Mouse (Mus musculus) frontal cortex, postnatal 25 days (tissue): ENCODE measurements at regions not wholly inside any gene's neighbourhood (a gene's known extent, or its start where the extent isn't known, plus 50 kb on each side); places are given as distances from the start of the nearest gene placed in this dataset.

Experiments used
- DNase-seq, 2 experiments: peaks; one replicate each; pipeline ENCODE4 v3.0.0; 2022; ENCODE audit warnings: low spot score in 2 of 2

DNA sequence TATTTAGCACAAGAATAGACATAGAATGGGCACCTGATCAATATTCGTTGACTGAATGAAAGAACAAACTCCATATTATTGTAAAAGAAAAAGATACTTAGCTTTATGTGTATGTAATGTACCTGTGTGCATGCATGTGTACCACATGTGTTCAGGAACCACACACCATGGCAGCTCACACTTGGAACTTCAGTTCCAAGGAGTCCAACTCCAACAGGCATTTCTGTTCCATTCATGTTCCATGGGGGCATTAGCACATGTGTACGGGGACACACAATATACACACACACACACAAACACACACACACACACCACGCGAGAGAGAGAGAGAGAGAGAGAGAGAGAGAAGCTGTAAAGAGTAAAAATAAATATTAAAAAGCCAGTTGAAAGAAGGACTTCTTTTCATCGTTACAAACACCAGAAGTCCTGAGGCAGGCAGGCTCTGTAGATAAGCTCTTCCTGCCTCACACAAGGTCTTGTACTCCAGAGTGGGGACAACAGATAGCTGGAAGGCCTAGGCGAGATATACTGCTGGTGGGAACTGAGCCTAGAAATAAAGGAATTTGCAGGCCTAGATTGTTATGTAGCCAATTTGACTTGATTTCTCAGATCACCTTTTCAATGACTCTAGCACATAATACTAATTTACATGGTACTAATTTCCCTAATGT, 141.6 kb upstream of the Marcks start:
- DNase-seq: no peak

DNA sequence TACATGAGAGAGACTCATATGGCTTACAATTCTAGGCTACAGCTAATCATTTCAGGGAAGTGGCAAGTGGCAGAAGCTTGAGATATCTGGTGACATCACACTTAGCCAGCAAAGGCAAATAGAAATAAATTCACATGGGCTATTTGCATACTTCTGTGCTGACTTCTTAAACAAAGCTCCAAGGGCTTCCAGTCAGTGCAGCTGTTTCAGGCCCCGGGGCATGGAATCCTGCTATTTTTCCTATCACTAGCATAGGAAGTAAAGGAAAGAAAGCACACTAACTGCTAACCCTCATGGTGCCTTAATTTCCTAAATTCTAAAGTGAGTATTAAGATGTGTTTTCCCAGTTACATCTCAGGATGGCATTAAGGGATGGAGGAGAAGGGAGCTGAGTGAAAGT, 140.6 kb upstream of the Marcks start:
- DNase-seq: no peak

GRCm38 (mm10) chr10:37275857-37276256, 137.1 kb upstream of the Marcks start:
- DNase-seq: no peak

- no peak for DNase-seq
Observed at GRCm38 (mm10) chr10:37275271-37275670, 136.6 kb upstream of the Marcks start.

- no peak for DNase-seq
Observed at GRCm38 (mm10) chr10:37271967-37272366, 133.2 kb upstream of the Marcks start.

GRCm38 (mm10) chr10:37270236-37271000, 131.7 kb upstream of the Marcks start:
- no peak for DNase-seq

DNA sequence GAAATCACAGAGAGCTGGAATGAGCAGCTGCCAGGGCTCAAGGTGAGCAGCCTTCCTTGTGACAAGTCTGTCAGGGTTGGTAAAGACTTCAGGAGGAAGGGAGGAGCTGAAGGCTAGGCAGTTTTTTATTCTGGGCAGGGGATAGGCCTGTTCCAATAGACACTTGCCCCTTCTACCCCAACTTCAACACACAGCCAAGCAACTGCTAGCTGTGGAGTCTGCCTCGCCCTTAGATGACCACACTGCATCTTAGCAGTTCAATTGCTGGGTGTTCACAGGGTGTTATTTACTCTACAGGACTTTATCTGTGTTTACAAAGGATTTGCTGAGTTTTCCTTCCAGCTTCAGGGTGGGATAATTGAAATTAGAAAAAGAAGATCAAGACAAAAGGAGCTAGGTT, 128.2 kb upstream of the Marcks start:
- DNase-seq: no peak

DNA sequence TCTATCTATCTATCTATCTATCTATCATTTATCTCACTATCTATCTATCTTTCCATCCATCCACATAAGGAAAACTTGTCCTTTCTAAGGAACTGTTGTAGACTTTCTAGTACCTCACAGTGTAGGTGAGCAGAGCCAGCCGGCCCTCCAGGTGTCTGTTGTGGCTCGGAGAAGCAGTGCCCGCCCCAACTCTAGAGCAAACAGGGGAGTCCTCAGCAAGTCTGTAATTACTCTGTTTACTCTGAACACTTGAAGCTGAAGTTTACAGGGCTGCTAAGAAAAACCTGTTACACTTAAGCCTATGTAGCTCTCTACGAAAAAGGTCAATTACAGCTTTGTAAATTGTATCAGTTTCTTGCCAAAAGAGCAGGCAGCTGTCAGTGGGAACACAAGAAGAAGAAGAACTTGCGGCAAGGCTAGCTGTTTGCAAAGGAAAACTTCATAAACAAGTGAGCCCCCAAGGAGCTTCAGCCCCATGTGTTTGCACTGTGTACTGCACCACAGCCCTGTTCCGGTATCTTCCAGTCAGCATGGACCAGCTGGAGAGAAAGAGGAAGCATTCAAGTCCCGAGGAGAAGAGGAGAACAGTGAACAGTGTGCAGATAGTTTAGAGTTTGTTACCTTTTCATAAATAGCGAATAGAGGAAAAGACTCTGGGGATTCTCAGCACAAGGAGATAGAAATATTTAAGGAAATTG, 122.2 kb upstream of the Marcks start:
- DNase-seq: no peak

DNA sequence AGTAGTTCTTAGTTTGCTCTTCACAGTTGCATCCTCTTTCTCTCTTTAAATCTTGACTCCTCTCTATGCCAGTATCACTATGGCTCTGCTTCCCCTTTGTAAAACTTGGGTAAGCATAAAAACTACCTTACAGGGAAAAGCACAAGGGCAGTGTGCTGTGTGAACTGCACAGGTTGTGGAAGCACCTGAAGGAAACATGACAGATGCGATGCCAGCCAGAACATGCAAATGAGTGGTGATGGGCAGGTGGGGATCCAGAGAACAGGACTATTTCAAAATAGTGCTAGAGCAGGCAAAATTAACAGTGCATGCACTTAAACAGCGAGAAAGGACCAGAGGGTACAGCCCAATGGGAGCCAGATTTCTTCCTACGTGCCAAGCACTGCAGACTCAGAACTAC, 120.5 kb upstream of the Marcks start:
- no peak for DNase-seq

GRCm38 (mm10) chr10:37257544-37257943, 118.8 kb upstream of the Marcks start:
- DNase-seq: no peak

DNA sequence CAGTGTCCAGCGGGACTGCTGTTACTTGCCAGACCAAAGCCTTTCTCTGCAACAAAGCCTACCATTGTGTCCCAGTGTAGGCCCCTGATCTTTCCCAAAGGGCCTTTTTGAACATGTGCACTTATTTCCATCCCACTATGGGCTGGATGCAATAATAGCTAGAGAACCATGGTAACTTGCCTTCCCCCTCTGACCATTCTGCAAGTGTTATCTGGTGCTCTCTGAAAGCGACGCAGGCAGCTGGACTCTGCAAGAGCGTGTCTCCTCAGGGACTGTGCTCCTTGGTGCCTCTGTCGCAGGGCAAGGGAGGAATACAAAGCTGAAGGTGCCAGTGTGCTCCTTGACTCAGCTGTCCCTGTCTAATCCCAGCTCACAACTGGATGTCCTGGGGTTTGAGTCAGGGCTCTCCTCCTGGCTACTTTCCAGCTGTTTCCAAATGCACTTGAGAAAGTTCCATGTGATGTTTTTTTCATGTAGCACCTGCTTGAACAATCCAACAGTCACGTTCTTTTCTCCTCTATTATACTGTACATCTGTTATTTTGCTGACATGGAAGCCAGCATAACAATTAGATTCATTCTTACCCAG, 112.3 kb upstream of the Marcks start:
- no peak for DNase-seq

DNA sequence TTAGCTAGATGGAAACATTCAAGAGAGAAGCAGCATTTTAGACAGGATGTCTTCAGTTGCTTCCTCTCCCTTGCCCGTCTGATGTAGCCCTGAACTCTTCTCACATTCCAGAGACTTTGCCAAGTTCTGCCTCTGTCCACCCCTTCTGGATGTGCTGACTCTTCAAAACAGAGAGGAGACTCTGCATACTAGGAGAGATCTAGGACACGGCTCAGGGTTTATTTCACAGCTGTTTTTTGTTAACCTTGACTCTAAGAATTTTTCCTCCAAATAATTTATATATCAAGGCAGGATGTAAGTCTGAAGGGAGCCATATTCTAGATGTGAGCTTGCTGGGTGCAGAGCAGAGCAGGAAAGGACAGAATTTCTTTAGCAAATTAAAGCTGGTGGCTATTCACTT, 111.4 kb upstream of the Marcks start:
- DNase-seq: no peak

DNA sequence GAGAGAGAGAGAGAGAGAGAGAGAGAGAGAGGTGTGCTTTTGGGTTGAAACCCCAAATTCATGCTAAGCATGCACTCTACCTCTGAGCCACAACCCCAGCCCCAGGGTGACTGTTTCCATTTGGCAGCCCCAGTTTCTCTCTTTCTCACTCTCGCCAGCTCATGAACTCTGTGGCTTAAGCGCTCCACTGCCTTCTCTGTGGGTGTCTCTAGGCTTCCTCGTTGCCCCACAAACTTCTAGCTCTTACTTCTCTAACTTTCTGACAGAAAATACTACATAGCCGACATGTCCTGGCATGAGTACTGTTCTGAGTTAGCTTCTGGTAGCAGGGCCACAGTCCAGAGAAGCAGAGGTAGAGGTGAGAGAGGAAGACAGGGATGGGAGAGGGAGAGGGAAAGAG, 110.8 kb upstream of the Marcks start:
- DNase-seq: no peak

DNA sequence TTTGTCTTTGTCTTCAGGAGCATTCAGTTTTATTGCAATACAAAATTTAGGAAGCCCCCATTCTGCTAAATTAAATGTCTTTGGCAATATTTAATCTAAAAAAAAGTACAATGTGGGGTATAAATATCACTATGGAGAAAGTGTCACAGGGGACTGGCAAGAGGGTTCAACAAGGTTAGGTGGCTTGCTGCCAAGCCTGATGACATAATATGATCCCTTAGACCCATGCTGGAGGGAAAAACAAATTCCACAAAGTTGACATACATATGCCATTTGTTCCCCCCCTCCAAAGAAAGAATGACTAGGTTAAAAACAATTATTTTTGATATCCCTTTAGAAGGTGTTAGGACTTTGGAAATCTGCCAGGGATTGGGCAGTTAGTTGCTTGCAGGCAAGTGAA, 108.4 kb upstream of the Marcks start:
- DNase-seq: no peak

DNA sequence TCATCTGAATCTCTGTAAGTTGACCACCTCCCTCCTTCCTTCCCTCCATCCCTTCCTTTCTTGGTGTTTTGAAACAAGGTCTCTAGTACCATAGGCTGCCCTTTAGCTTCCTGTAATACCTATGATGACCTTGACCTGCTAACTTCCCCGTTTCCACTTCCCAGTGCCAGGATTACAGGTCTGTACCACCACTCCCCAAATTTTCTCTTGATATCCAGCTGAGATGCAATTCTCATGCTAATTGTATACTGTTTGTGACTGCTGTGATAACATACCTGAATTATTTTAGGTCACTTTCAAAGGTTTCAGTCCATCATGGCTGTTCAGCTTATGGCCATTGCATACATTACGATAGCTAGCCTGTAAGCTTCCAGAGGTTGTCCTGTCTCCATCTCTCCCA, 104.4 kb upstream of the Marcks start:
- DNase-seq: no peak

DNA sequence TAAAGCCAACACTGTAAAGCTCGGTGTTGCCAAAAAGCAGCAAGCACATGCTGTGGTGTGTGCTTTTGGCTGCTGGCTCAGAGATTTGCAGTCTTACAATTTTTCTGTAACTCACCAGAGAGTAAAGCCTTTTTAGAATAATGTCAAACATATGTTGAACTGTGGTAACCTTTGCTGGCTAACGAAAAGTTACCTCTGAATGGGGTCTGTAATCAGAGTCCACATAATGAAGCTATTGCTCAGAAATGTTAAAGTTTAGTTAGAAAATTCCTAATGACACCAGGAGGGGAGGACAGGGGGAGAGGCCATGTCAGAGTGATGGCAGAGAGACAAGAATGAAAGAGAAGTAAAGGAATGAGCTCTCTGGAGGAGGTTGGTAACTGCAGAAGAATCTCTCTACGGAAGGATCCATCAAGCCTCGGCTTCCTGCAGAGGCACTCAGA, 103.1 kb upstream of the Marcks start:
- DNase-seq: no peak

- DNase-seq: no peak
Observed at GRCm38 (mm10) chr10:37240634-37241033, 101.9 kb upstream of the Marcks start.

GRCm38 (mm10) chr10:37240201-37240600, 101.5 kb upstream of the Marcks start:
- no peak for DNase-seq

- DNase-seq: no peak
Observed at GRCm38 (mm10) chr10:37236001-37236822, 97.5 kb upstream of the Marcks start.

- DNase-seq: no peak
Observed at GRCm38 (mm10) chr10:37231936-37232556, 93.3 kb upstream of the Marcks start.

- no peak for DNase-seq
Observed at GRCm38 (mm10) chr10:37231159-37231558, 92.4 kb upstream of the Marcks start.
